Mouse (Mus musculus): Measurements from ENCODE around the gene Nceh1. TPM values are rescaled to one million over a fixed set of nuclear protein-coding genes. Genes with fewer than 3 reads are reported as not detected.

Gene Nceh1
- polyA plus RNA-seq, 1 experiment from 2014 or later, result 14.0 TPM

DNA sequence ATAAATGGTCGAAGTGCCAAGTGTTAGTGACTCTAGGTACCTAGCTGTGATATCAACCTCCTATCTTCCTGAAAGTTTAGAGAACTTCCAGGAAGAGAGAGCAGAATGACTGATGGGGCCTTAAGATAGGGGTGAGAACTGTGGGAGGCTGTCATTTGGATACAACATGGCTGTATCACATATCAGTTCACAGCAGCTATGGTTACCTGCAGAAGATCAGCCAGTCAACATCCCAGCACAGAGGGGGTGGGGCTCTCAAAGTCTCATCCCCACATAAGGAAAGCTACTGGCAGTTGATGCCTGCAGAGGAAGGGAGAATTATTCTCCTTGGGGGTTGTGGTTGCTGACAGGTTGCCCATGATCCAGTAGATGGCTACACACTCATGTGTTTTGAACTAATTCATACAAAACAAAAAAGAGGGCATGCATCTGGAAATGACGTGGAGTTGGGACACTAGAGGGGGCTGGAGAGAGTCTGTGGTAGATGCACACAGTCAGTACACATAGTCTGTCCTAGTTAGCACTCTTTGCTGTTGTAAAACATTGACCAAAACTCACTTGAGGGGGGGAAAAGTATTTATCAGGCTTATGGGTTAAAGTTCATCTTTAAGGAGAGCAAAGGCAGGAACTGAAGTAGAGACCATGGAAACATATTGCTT, 131.9 kb downstream of the Nceh1 start:
- no peak for ATAC-seq (ENCODE audit: extremely low read depth, insufficient number of reproducible peaks, low FRiP score, low TSS enrichment)
- Histone ChIP-seq H3K4me2 (no peak overlapping the region), H3K27ac (replicated peaks) (no peak overlapping the region), H3K36me3 (no peaks in the 10 kb centered on the region), H3K9ac (no peak overlapping the region), H3K4me3 (no peak overlapping the region), H3K4me1 (peaks cover 10% of the 10 kb centered on the region), H3K27me3 (replicated peaks) (no peaks in the 10 kb centered on the region), H3K9me3 (no peaks in the 10 kb centered on the region)
- 57% methylated on average over 2 of the region's 2 CpGs for WGBS

DNA sequence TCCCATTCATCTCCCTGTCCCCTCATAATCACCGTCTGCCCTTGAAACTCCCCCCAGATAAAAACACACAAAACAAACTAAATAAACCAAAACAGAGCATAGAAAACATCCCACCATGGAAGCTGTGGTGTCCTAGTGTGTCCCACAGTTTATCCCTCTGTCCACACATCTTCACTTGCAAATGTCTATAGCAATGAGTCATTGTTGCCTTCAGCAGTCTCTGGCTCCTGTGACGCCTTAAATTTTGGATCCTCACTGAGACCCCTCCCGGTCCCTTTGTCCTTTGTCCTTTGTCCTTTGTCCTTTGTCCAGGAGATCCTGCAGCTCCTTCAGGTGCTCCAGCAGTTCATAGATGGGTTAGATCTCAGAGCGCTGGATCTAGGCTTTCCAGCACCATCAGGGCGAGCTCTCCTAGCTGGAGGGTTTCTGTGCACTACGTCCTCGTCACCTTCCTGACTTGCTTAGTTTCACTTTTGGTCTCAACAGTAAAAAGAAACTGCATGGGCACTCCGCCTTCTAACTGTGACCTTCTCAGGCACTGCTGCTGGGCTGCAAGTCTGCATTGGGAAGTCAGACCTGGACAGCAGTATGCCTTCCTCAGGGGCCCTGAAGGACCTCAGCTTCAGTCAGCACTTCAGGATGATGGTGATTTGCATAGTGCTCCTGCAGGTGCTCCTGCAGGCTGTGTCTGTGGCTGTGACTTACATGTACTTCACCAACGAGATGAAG, 134.0 kb downstream of the Nceh1 start, which contains the start of gene Tnfsf10:
Gene Tnfsf10 (plus strand): TSS at position 470 of the 729 bp plus-strand sequence.
- Histone ChIP-seq H3K4me1 (peaks cover 10% of the 10 kb centered on the region), H3K36me3 (no peaks in the 10 kb centered on the region), H3K4me2 (peak within 1 kb of the TSS; percentile 54), H3K27me3 (replicated peaks) (no peaks in the 10 kb centered on the region), H3K9ac (peak within 1 kb of the TSS; percentile 40; the same call in 1 of the 2 replicates), H3K9me3 (no peaks in the 10 kb centered on the region), H3K4me3 (peak within 1 kb of the TSS; percentile 28), H3K27ac (replicated peaks) (no peak within 1 kb of the TSS)
- WGBS, result 63% methylated on average over 9 of the region's 9 CpGs
- ATAC-seq (ENCODE audit: extremely low read depth, insufficient number of reproducible peaks, low FRiP score, low TSS enrichment), result no peak

DNA sequence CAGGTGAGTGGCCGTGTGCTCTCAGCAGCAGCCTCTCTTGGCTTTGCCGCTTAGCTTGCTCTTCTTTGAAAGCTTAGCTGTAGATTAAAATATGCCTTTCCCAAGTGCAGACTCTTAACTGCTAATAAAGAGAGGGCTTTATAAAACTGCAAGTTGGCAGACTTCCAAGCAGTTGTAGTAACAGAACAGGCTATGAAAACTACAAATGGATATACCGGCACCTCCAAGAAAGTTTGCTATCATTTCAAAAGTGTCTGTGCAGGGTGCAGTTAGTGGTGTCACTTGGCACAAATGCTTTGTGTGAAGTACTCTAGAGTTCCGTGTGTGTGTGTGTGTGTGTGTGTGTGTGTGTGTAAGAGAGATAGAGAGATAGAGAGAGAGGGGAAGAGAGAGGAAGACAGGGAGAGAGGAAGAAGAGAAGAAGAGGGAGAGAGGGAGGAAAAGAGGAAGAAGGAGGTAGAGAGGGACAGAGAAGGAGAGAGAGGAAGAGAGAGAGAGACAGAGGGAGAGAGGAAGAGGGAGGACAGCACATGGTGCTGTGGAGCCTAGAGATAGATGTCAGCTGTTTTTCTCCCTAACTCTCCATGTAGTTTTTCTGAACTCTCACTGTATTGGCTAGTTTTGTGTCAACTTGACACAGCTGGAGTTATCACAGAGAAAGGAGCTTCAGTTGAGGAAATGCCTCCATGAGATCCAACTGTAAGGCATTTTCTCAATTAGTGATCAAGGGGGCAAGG, 134.7 kb downstream of the Nceh1 start:
- Histone ChIP-seq H3K27ac (replicated peaks) (no peak overlapping the region), H3K9ac (peak overlapping the region; percentile 40; the same call in 1 of the 2 replicates)

GRCm38 (mm10) chr3:27319650-27320049, 136.9 kb downstream of the Nceh1 start:
- no peaks in the 10 kb centered on the region for H3K36me3 ChIP-seq
- WGBS, result 83% methylated on average over 1 of the region's 1 CpGs
- H3K4me2 ChIP-seq, result no peak overlapping the region
- ATAC-seq (ENCODE audit: extremely low read depth, insufficient number of reproducible peaks, low FRiP score, low TSS enrichment), result no peak
- no peaks in the 10 kb centered on the region for H3K27me3 ChIP-seq (replicated peaks)
- H3K4me1 ChIP-seq, result peaks cover 10% of the 10 kb centered on the region
- no peak overlapping the region for H3K4me3 ChIP-seq
- no peaks in the 10 kb centered on the region for H3K9me3 ChIP-seq
- no peak overlapping the region for H3K27ac ChIP-seq (replicated peaks)
- H3K9ac ChIP-seq, result no peak overlapping the region

More for the DNA sequence above, 134.7 kb downstream of the Nceh1 start:
- Histone ChIP-seq H3K4me1 (peaks cover 10% of the 10 kb centered on the region), H3K4me2 (peak overlapping the region; percentile 54), H3K36me3 (no peaks in the 10 kb centered on the region), H3K4me3 (peak overlapping the region; percentile 28), H3K9me3 (no peaks in the 10 kb centered on the region), H3K27me3 (replicated peaks) (no peaks in the 10 kb centered on the region)
- ATAC-seq (ENCODE audit: extremely low read depth, insufficient number of reproducible peaks, low FRiP score, low TSS enrichment), result no peak
- WGBS, result 39% methylated on average over 4 of the region's 4 CpGs

GRCm38 (mm10) chr3:27320613-27321495, 138.1 kb downstream of the Nceh1 start:
- WGBS, result 65% methylated on average over 9 of the region's 9 CpGs
- Histone ChIP-seq H3K36me3 (no peaks in the 10 kb centered on the region), H3K9ac (no peak overlapping the region), H3K4me1 (peaks cover 10% of the 10 kb centered on the region), H3K27me3 (replicated peaks) (no peaks in the 10 kb centered on the region), H3K4me2 (no peak overlapping the region), H3K9me3 (no peaks in the 10 kb centered on the region), H3K27ac (replicated peaks) (0 out of 2 replicates have a peak overlapping the region, but pooled peaks have one; percentile 41), H3K4me3 (no peak overlapping the region)
- no peak; the same call in 1 of the 2 replicates for ATAC-seq (ENCODE audit: extremely low read depth, insufficient number of reproducible peaks, low FRiP score, low TSS enrichment)

DNA sequence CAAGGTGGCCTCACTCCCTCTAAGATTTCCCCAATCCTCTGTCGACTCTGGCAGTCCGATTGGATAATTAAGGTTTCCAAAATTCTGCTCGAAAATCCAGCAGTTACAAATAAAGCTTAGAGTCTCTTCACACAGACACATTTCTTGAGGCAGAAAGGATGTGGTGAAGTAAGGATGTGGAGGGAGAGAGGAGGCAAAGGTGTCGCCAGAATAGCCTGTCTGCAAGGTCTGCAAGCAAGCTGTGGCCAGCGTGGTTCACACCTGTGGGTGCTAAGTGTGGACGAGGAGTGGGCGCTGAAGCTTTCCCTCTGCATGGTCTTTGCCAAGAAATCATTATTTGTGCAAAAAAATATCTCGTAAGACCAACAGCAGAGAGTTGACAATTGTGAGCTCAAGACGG, 139.8 kb downstream of the Nceh1 start:
- Histone ChIP-seq H3K36me3 (no peaks in the 10 kb centered on the region), H3K27ac (replicated peaks) (no peak overlapping the region), H3K9ac (no peak overlapping the region), H3K27me3 (replicated peaks) (no peaks in the 10 kb centered on the region), H3K4me2 (no peak overlapping the region), H3K4me1 (no peaks in the 10 kb centered on the region), H3K4me3 (no peak overlapping the region), H3K9me3 (no peaks in the 10 kb centered on the region)
- WGBS, result 66% methylated on average over 9 of the region's 9 CpGs
- no peak for ATAC-seq (ENCODE audit: extremely low read depth, insufficient number of reproducible peaks, low FRiP score, low TSS enrichment)

DNA sequence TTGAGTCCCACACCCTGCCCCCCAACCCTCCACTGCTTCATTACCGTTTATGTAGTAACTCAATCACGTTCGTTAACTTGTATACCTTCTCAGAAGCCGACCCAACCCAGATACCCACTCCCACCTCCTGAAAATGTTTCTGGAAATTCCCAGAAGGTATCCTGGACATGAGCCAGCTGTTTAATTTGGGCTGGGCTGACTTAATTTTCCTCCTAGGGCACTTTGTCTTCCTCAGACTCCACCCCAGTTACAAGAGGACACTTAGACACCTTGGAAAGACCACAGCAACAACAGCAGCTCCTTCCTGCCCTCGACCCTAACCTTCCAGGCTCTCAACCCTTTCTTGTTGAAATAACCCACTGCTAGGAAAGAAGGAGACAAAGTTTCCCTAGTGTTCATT, 140.8 kb downstream of the Nceh1 start:
- H3K9ac ChIP-seq, result no peak overlapping the region
- no peak for ATAC-seq (ENCODE audit: extremely low read depth, insufficient number of reproducible peaks, low FRiP score, low TSS enrichment)
- no peak overlapping the region for H3K4me3 ChIP-seq
- 67% methylated on average over 5 of the region's 5 CpGs for WGBS
- no peaks in the 10 kb centered on the region for H3K27me3 ChIP-seq (replicated peaks)
- H3K4me2 ChIP-seq, result no peak overlapping the region
- no peaks in the 10 kb centered on the region for H3K36me3 ChIP-seq
- H3K4me1 ChIP-seq, result no peaks in the 10 kb centered on the region
- no peak overlapping the region for H3K27ac ChIP-seq (replicated peaks)
- no peaks in the 10 kb centered on the region for H3K9me3 ChIP-seq

GRCm38 (mm10) chr3:27326633-27327191, 143.9 kb downstream of the Nceh1 start:
- H3K36me3 ChIP-seq, result no peaks in the 10 kb centered on the region
- no peak overlapping the region for H3K4me2 ChIP-seq
- H3K9ac ChIP-seq, result no peak overlapping the region
- H3K27ac ChIP-seq (replicated peaks), result no peak overlapping the region
- WGBS, result 61% methylated on average over 4 of the region's 4 CpGs
- no peak for ATAC-seq (ENCODE audit: extremely low read depth, insufficient number of reproducible peaks, low FRiP score, low TSS enrichment)
- no peaks in the 10 kb centered on the region for H3K27me3 ChIP-seq (replicated peaks)
- H3K4me1 ChIP-seq, result no peaks in the 10 kb centered on the region
- H3K4me3 ChIP-seq, result no peak overlapping the region
- H3K9me3 ChIP-seq, result no peaks in the 10 kb centered on the region

DNA sequence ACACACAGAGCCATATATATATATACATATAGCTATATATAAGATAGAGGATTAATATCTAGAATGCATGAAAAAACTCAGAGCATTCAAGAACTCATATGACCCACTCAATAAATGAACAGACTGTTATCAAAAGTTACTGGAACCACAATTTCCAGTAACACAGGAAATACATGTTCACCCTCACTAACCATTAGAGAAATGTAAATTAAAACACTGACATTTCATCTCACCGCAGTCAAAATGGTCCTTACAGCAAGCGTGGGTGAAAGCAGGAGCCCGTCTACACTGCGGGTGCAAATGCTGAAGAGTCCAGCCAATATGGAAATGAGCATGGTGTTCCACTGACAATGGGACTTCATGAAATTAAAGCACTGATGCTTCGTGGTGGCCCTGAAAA, 147.9 kb downstream of the Nceh1 start:
- H3K9me3 ChIP-seq, result no peaks in the 10 kb centered on the region
- 80% methylated on average over 5 of the region's 5 CpGs for WGBS
- no peaks in the 10 kb centered on the region for H3K36me3 ChIP-seq
- no peaks in the 10 kb centered on the region for H3K4me1 ChIP-seq
- H3K27me3 ChIP-seq (replicated peaks), result no peaks in the 10 kb centered on the region
- no peak overlapping the region for H3K27ac ChIP-seq (replicated peaks)
- no peak for ATAC-seq (ENCODE audit: extremely low read depth, insufficient number of reproducible peaks, low FRiP score, low TSS enrichment)
- no peak overlapping the region for H3K4me3 ChIP-seq
- H3K4me2 ChIP-seq, result no peak overlapping the region
- no peak overlapping the region for H3K9ac ChIP-seq
